ENCODE assay signal across 31 mouse cellular contexts in genomic region chrX:50850428-50851184, GRCm38 (mm10). TPM values are rescaled to one million over a fixed set of nuclear protein-coding genes. Genes with fewer than 3 reads are reported as not detected.
DNase-seq lines count a peak whose midpoint lies in the region; ATAC-seq and TF ChIP-seq lines count a peak whose summit lies in the region.
"Had no signal": no experiment of that assay in that cellular context is flagged by ENCODE, and none has a peak within 500 bp of the region (broad histone marks: within the 10 kb centered on the region; RNA-seq: fewer than 3 reads in every experiment).

No protein-coding gene starts in this region.

- no peak overlapping the region for H3K4me3 ChIP-seq in kidney, adult 2 months (ENCODE audit: insufficient read depth, low read depth, low read length)
- H3K4me3 ChIP-seq in intestine, embryonic 15.5 days (replicated peaks), result no peak overlapping the region
- no peak overlapping the region for H3K4me3 ChIP-seq in stomach, postnatal 0 days (ENCODE audit: low read depth, low read length)
- H3K4me3 ChIP-seq: embryonic facial prominence, embryonic 13.5 days; erythroblast, embryonic 14.5 days; forebrain, embryonic 12.5 days; forebrain, embryonic 15.5 days; gastrocnemius, adult 2 months; heart, embryonic 12.5 days; heart, embryonic 15.5 days; hindbrain, embryonic 10.5 days; hindbrain, embryonic 13.5 days had no signal

- TF ChIP-seq POLR2A in kidney, adult 2 months (IDR thresholded peaks at IDR 0.05; ENCODE audit: low read depth, low read length), result no peak

- H3K9me3 ChIP-seq in intestine, embryonic 15.5 days, result no peaks in the 10 kb centered on the region
- no peaks in the 10 kb centered on the region for H3K9me3 ChIP-seq in stomach, postnatal 0 days (ENCODE audit: control insufficient read depth, low read length)
- H3K9me3 ChIP-seq: embryonic facial prominence, embryonic 13.5 days; forebrain, embryonic 12.5 days; forebrain, embryonic 15.5 days; G1E; heart, embryonic 12.5 days; heart, embryonic 15.5 days; hindbrain, embryonic 10.5 days; hindbrain, embryonic 13.5 days had no signal

- TF ChIP-seq EP300 in stomach, postnatal 0 days (optimal IDR thresholded peaks at IDR 0.05), result no peak

- no peaks in the 10 kb centered on the region for H3K36me3 ChIP-seq in kidney, adult 2 months (ENCODE audit: control insufficient read depth, insufficient read depth, low read length)
- H3K36me3 ChIP-seq in intestine, embryonic 15.5 days, result no peaks in the 10 kb centered on the region
- no peaks in the 10 kb centered on the region for H3K36me3 ChIP-seq in stomach, postnatal 0 days (ENCODE audit: control insufficient read depth, insufficient read depth, low read length)
- H3K36me3 ChIP-seq: embryonic facial prominence, embryonic 13.5 days; forebrain, embryonic 12.5 days; forebrain, embryonic 15.5 days; G1E; heart, embryonic 12.5 days; heart, embryonic 15.5 days; hindbrain, embryonic 10.5 days; hindbrain, embryonic 13.5 days had no signal

- no peak overlapping the region for H3K27ac ChIP-seq in kidney, adult 2 months (ENCODE audit: insufficient read depth, low read depth, low read length)
- H3K27ac ChIP-seq in intestine, embryonic 15.5 days, result no peak overlapping the region
- H3K27ac ChIP-seq in stomach, postnatal 0 days (replicated peaks), result no peak overlapping the region
- H3K27ac ChIP-seq: embryonic facial prominence, embryonic 13.5 days; forebrain, embryonic 12.5 days; forebrain, embryonic 15.5 days; gastrocnemius, adult 2 months; heart, embryonic 15.5 days; hindbrain, embryonic 10.5 days; hindbrain, embryonic 13.5 days had no signal

- peak; percentile 3 for DNase-seq in kidney, postnatal 10 days
- no peak for DNase-seq in kidney, adult 2 months
- peak; percentile 1 for DNase-seq in 3T3-L1 (ENCODE audit: low read depth, low spot score)
- peak; percentile 13 for DNase-seq in stomach, postnatal 0 days (ENCODE audit: low spot score)
- no peak for DNase-seq in urinary bladder, postnatal 36 days (ENCODE audit: low spot score in 2 of 2)
- no peak for DNase-seq in heart, adult 11 months
- DNase-seq: adrenal gland, postnatal 10 days; adrenal gland, postnatal 36 days; cerebellum, adult 11 months; cerebellum, adult 2 months; cerebellum, adult 9-11 months; cerebellum, postnatal 25 days; gastrocnemius, adult 2 months; gastrocnemius, postnatal 14 days; heart, adult 18-20 months; heart, postnatal 10 days; heart, postnatal 36 days had no signal

- H3K4me1 ChIP-seq in kidney, adult 2 months (ENCODE audit: control insufficient read depth, insufficient read depth, low read length), result no peaks in the 10 kb centered on the region
- H3K4me1 ChIP-seq in intestine, embryonic 15.5 days (replicated peaks), result no peaks in the 10 kb centered on the region
- H3K4me1 ChIP-seq in stomach, postnatal 0 days (replicated peaks; ENCODE audit: control insufficient read depth, insufficient read depth), result no peaks in the 10 kb centered on the region
- H3K4me1 ChIP-seq: embryonic facial prominence, embryonic 13.5 days; forebrain, embryonic 12.5 days; forebrain, embryonic 15.5 days; heart, embryonic 12.5 days; heart, embryonic 15.5 days; hindbrain, embryonic 10.5 days; hindbrain, embryonic 13.5 days had no signal

- H3K4me2 ChIP-seq in intestine, embryonic 15.5 days (replicated peaks), result no peak overlapping the region
- H3K4me2 ChIP-seq in stomach, postnatal 0 days (replicated peaks; ENCODE audit: low read depth), result no peak overlapping the region
- H3K4me2 ChIP-seq: embryonic facial prominence, embryonic 13.5 days; forebrain, embryonic 12.5 days; forebrain, embryonic 15.5 days; heart, embryonic 12.5 days; heart, embryonic 15.5 days; hindbrain, embryonic 13.5 days had no signal

- H3K9ac ChIP-seq in intestine, embryonic 15.5 days, result no peak overlapping the region
- H3K9ac ChIP-seq in stomach, postnatal 0 days (ENCODE audit: low read length), result no peak overlapping the region
- H3K9ac ChIP-seq: embryonic facial prominence, embryonic 13.5 days; forebrain, embryonic 12.5 days; forebrain, embryonic 15.5 days; heart, embryonic 12.5 days; heart, embryonic 15.5 days; hindbrain, embryonic 13.5 days had no signal

- WGBS in kidney, adult 2 months, result 62% methylated on average over 6 of the region's 6 CpGs
- WGBS in intestine, embryonic 15.5 days, result 58% methylated on average over 6 of the region's 6 CpGs
- WGBS in stomach, postnatal 0 days, result 67% methylated on average over 6 of the region's 6 CpGs

- no peaks in the 10 kb centered on the region for H3K27me3 ChIP-seq in kidney, adult 2 months (replicated peaks; ENCODE audit: control insufficient read depth, insufficient read depth, low read length)
- no peaks in the 10 kb centered on the region for H3K27me3 ChIP-seq in intestine, embryonic 15.5 days (replicated peaks)
- H3K27me3 ChIP-seq in stomach, postnatal 0 days (ENCODE audit: control insufficient read depth, insufficient read depth, low read length), result no peaks in the 10 kb centered on the region
- H3K27me3 ChIP-seq: CH12.LX; forebrain, embryonic 12.5 days; forebrain, embryonic 15.5 days; heart, embryonic 12.5 days; heart, embryonic 15.5 days; hindbrain, embryonic 13.5 days had no signal

- TF ChIP-seq CTCF in kidney, adult 2 months (conservative IDR thresholded peaks at IDR 0.05; ENCODE audit: insufficient read depth, insufficient read length, low read depth, low read length), result no peak
- no peak for TF ChIP-seq CTCF in stomach, postnatal 0 days (IDR thresholded peaks at IDR 0.05; ENCODE audit: low read depth)

- ATAC-seq in intestine, embryonic 15.5 days, result peak; percentile 58; the same call in 1 of the 2 replicates
- no peak for ATAC-seq in stomach, postnatal 0 days (ENCODE audit: low FRiP score, low TSS enrichment)
- ATAC-seq in megakaryocyte progenitor cell, adult 5-6 weeks (replicated peaks; ENCODE audit: poor library complexity), result no peak
- ATAC-seq: forebrain, embryonic 15.5 days; hindbrain, embryonic 16.5 days; Patski had no signal

RNA-seq across cellular contexts. Expression of gene Stk26, which starts 9.8 kb away (rescaled TPM):
- 0.94 and 1.6 TPM in 2 replicates for polyA plus RNA-seq in kidney, adult 2 months (2012; rRNA removed)
- 6.1 and 6.6 TPM in 2 replicates for polyA plus RNA-seq in intestine, embryonic 15.5 days (2015; fragmentation: Nextera tagmentation; extraction: Ambion mirVana)
- polyA plus RNA-seq in stomach, postnatal 0 days (2015; fragmentation: Nextera tagmentation; extraction: Ambion mirVana), result 3.5 and 4.5 TPM in 2 replicates
- 251 and 266 TPM in 2 replicates for total RNA-seq in megakaryocyte progenitor cell, adult 5-6 weeks (2015)
- 190 and 197 TPM in 2 replicates for total RNA-seq in megakaryocyte progenitor cell, adult 5-6 weeks (2017)
- polyA plus RNA-seq: Patski had no signal

Comparison
In these comparisons a context has a peak if more than half of its experiments do, and no peak if none do; other contexts are left out.
1. DNase-seq: peak in kidney, postnatal 10 days (single experiment), 3T3-L1 (single experiment) and stomach, postnatal 0 days (single experiment); none in kidney, adult 2 months (single experiment), urinary bladder, postnatal 36 days (0 of 2) and heart, adult 11 months (single experiment).